Mouse (Mus musculus): ENCODE results near the gene Igfbp3.

Igfbp3 gene

DNA sequence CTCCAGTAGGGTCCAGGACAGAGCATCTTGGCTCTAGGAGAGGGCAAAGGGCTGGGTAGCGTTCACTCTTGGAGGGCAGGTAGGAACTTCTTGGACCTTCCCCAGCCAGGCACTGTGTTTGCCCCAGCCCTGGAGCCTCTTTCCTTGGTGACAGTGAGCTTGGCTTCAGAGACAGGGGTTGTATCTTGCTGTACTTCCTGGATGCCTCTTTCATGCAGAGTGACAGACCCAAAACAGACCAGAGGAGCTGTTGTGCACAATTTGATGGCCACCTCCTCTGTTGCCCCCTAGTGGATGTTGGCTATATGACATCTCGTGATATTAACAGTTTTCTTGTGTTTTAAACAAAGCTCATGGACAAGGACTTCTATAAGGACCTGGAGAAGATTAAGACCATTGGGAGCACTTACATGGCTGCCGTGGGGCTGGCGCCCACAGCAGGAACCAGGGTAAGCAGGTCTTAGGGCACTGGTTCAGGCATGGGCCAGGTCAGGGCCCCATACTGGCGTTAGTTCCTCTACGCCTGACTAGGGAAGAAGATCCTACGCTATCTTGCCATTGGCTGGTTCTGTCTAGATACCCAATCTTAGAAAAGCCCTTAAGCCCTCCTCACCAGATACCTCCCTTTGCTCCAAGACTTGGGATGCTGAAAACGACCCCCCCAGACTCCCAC, 52.1 kb downstream of the Igfbp3 start:
- in situ Hi-C loops (cut with MboI): no loop called here

GRCm38 (mm10) chr11:7160637-7161101, 53.1 kb downstream of the Igfbp3 start:
- in situ Hi-C loops (cut with MboI): no loop called here

GRCm38 (mm10) chr11:7160146-7160545, 53.6 kb downstream of the Igfbp3 start:
- in situ Hi-C loops (cut with MboI): no loop called here

DNA sequence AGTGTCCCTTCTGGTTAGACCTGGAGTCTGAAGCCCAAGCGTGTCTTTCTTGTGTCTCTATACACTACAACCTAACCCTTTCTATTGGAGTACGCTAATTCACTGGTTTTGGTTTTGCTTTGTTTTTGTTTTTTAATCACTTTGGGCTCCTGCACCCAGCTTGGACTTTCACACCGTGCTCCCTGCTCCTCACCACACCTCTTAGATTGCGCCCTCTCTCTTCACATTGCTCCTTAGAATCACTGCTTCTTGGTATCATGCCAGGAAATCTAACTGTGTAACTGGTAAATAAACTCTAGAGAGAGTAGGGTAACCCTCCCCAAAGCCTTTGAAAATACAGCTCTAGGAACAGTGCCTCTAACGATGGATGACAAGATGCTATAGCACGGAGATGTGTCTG, 55.5 kb downstream of the Igfbp3 start:
- in situ Hi-C loops (cut with MboI): no loop called here

- in situ Hi-C loops (cut with MboI): no loop called here
Observed at GRCm38 (mm10) chr11:7156427-7156826, 57.3 kb downstream of the Igfbp3 start.

Measured in mature B cell (primary cell).